Mouse (Mus musculus) mouse trophoblast stem cell (cell line): ENCODE results near the gene Tex14.
"Not testable (repeated sequence)": the region's sequence is repeated elsewhere in the genome, so short reads cannot be mapped to it uniquely, and the experiment has no call there.

Source experiments
- in situ Hi-C, 2 experiments: fragments of 300-500 bp; cut with MseI, MboI; formaldehyde crosslinking; loops; 2 replicates in 1 of 2; 3 replicates in 1 of 2; pipeline ENCODE4 v1.15.1; 2025

Gene Tex14

DNA sequence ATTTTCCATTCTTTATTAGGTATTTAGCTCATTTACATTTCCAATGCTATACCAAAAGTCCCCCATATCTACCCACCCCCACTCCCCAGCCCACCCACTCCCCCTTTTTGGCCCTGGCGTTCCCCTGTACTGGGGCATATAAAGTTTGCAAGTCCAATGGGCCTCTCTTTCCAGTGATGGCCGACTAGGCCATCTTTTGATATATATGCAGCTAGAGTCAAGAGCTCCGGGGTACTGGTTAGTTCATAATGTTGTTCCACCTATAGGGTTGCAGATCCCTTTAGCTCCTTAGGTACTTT is 66.8 kb downstream of the Tex14 start:
- in situ Hi-C loops = not testable (repeated sequence)

DNA sequence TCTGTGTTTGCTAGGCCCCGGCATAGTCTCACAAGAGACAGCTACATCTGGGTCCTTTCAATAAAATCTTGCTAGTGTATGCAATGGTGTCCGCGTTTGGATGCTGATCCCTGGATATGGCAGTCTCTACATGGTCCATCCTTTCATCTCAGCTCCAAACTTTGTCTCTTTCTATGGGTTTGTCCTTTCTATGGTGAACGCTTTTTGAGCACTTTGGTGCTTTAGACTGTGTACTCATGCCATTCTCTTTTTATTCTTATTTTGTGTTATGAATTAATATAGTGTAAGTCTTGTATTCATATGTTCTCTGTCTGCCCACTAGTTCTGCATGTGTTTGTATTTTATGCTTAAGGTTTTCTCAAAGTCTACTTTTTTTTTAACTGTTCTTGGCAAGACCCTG is 67.2 kb downstream of the Tex14 start:
- in situ Hi-C loops = not testable (repeated sequence)

DNA sequence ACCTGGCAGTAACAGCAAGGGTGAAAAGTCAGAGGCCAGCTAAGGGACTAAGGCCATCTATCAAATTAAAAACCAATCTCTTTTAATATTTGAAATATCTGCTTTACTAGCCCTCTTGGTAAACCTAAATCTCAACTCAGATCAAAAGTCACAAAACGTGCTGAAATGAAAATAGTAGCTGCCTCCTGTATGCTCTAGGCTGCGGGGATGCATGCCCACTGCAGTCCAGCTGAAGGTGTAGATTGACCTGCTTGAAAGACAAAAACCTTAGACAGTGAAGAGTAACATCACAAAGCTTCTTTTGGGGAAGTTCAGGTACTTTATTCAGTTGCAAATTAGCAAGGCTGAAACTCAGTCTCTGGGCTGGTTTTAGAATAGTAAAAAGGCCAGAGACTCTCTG is 74.3 kb downstream of the Tex14 start:
- in situ Hi-C loops = loop anchor here in 1 of 2 experiments (5.0 kb wide), 1 partner anchor 33 kb away; no protein-coding TSS in a partner anchor

DNA sequence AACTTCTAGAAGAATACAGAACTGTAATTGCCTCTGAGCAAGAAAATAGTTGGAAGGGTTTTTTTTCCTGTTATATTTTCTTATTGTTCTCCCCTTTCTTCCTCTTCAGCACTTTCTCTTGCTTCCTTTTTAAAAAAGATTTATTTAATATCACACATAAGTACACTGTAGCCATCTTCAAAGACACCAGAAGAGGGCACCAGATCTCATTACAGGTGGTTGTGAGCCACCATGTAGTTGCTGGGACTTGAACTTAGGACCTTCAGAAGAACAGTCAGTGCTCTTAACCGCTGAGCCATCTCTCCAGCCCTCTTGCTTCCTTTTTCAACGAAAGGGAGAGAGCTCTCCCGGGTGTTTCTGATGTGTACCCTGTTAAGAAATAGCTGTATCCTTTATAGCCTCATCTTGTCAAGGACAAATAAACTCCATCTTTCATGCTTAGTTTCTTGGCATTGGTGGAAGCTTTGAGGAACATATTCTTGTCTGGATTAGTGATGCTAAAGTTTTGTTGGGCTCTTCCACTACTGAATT is 79.0 kb downstream of the Tex14 start:
- in situ Hi-C loops = no loop called here

DNA sequence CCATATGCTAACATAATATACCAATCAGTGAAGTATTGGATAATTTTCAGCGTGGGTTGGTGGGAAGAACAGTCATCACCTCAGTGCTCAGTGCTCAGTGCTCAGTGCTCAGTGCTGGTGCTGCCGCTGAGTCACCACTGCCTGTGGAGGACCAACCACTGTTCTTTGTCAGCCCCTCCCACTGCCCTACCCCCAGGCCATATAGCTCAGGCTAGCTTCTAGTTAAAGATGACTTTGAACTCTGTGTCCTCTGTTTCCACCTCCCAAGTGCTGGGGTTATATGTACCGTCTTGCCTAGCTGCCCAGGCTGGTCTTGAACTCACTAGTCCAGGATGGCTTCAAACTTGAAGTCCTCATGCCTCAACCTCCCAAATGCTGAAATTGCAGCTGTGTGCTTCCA is 84.1 kb downstream of the Tex14 start:
- in situ Hi-C loops = no loop called here

DNA sequence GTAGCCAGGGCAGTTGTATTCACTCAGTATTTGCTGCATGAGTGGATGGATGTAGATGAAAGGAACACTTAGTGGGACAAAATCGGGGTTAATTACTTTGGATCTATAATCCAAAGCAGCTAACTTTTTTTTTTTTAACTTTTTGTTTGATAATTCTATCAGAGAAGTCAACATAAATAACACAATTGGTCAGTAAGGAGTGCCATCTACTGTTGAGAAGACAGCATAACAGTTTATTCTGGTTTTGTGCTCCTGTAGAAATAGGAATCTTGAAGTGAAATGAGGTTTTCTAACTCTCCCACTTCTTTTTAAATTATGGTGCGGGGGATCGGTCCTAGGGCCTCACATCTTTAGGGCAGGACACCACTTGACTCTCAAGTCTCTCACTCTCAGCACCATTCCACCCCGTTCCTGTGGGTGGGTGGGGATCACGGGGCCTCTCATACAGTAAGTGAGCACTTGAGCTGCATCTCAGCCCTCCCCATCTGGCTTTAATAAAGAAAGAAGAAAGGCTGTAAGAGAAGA is 99.9 kb downstream of the Tex14 start:
- in situ Hi-C loops = no loop called here

DNA sequence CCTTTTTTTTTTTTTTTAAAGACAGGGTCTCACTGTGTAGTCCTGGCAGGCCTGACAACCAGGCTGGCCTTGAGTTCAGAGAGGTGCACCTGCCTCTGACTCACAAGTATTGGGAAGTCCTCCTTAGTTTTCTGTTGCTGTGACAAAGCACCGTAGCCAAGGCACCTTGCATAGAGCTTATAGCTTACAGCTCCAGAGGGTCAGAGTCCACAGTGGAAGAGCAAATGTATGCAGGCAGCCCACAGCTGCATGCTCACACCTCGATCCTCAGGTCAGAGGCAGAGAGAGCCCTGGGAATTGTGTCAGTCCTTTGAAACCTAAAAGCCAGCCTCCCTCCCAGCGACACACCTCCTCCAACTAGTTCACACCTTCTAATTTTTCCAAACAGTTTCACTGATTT is 101.6 kb downstream of the Tex14 start:
- in situ Hi-C loops = no loop called here

DNA sequence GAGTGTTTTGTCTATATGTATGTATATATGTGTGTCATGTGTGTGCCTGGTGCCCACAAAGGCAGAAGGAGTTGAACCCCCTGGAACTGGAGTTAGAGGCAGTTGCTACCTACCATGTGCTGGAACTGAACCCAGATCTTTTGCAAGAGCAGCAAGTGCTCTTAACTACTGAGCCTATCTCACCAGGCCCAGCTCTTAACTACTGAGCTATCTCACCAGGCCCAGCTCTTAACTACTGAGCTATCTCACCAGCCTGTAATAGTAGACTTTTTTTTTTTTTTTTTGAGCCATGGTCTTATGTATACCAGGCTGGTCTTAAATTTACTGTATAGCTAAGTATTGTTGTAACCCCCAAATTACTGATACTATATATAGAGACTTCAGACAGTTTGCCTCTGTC is 102.2 kb downstream of the Tex14 start:
- in situ Hi-C loops = no loop called here

DNA sequence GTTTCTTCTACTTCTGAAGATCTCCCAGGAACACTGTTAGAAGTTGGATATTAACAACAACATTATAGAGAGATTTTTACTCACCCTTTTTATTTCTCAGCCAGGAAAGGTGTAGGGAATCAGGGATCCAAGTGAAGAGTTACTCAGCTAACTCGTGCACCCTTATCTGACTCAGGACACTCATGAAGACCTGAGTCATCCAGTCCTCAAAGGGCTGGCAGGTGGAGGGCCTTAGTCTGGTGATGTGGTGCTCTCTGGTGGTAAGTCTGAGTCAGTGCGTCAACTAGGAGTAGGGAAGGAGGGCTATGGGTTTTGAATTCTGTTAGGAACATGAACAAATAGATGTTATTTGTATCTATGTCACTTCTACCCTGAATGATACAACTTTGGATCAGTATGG is 114.4 kb downstream of the Tex14 start:
- in situ Hi-C loops = no loop called here

DNA sequence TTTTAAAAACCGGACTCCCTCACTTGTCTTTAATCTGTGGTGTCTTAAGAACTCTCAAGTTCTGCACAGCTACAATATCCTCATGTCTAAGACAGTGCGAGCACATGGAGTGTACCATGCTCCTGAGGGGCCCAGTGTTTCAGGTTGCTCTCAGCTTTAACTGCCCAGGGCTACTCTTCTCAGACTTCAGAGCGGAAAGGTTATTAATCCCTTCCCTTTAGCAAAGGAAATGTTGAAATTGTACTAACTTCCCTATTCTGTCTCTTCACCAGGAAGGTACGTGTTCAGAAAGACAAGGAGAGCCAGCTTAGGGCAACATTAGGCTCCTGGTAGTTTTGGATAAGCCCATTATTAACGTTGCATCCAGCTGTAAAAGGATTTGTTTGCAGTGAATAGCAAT is 118.6 kb downstream of the Tex14 start:
- in situ Hi-C loops = no loop called here

DNA sequence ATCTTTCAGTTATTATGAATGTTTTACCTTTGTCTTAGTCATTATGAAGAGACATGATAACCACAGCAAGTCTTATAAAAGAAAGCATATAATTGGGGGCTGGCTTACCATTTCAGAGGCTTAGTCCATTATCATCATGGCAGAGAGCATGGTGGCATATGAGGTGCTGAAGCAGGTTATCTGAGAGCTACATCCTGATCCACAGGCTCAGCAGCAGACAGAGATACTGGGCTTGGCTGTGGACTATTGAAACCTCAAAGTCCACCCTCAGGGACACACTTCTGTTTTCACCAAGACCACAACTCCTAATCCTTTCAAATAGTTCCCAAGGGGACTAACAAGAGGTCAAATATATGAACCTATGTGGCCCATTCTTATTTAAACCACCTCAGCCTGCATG is 119.1 kb downstream of the Tex14 start:
- in situ Hi-C loops = no loop called here

DNA sequence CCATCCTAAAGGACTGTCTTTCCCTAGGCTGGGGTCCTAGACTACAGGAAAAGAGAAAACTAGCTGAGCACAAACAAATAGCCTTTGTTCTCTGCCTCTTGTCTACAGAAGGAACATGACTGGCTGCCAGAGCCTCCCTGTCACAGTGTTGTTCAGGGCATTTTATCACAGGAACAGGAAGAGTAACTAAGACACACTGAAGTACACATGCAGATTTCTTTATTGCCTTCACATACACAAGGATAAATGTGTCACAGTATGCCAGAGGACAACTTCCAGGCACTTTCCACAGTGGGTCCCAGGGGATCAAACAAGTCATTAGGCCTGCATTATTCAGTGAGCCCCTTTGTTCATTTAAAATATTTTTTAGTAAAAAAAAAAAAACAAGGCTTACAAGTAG is 119.9 kb downstream of the Tex14 start:
- in situ Hi-C loops = no loop called here

DNA sequence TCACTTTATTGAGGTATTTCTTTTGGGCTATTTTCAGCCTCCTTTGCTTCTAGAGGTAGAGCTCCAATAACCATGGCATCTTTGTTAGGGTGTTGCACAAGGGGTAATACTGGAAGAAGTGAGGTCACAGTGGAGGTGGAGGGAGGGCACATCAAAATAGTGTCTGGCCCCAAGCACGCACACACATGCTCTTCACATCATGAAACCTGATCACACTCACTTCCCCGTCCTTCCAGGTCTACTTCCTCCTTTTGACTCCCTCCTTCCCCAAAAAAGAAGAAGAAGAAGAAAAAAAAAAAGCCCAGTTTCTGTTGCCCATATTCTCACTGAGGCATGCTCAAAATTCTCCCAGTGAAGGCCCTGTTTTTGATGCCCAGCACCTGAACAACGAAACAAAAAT is 122.5 kb downstream of the Tex14 start:
- in situ Hi-C loops = no loop called here

DNA sequence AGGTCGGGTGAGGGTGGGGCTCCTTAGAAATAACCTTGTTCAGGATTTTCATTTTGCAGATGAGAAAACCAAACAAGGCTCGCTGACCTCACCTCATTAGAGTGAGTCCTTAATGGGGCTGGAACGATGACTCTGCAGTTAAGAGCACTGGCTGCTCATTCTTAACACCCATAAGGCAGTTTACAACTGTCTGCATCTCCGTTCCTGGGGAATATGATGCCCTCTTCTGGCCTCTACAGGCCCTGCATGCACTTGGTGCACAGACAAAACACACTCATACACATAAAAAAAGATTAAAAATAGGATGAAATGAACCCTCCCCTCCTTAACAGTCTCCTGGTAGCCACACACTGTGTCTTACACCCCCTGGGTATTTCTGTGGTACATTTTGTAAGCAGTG is 123.1 kb downstream of the Tex14 start:
- in situ Hi-C loops = no loop called here

DNA sequence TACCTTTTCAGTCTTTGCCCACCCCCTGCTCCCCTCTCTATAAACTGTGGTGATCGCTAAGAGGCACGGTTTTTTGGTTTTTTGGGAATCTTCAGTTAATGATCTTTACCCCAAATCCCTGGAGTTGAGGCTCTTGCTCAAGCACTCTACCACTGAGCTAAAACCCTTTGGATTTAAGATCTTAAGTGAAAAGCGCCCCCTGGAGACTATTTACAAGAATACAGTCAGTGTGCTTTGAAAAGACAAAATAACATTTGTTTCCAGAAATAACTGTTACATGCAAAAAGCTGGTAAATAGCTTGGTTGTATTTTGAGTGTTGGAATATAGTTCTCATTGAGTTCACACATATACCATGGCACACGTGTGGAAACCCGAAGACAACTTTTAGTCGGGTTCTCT is 126.8 kb downstream of the Tex14 start:
- in situ Hi-C loops = no loop called here

DNA sequence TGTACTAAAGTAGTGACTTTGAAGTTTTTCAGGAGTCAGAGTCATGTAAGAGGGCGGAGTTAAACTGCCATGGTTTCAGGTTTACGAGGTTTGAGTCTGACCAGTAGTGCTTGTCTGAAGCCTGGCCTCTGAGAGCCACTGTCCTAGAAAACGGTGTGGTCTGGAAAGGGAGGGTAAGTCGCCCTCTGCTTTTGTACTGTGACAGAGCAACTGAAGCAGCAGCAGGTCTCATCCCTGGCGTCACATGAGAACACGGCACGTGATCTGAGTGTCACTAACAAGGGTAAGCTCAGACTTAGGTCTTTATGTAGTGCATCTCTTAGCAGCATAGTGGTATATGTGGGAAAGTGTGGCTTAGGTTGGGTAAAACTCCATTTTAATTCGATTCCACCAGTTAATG is 137.4 kb downstream of the Tex14 start:
- in situ Hi-C loops = no loop called here

DNA sequence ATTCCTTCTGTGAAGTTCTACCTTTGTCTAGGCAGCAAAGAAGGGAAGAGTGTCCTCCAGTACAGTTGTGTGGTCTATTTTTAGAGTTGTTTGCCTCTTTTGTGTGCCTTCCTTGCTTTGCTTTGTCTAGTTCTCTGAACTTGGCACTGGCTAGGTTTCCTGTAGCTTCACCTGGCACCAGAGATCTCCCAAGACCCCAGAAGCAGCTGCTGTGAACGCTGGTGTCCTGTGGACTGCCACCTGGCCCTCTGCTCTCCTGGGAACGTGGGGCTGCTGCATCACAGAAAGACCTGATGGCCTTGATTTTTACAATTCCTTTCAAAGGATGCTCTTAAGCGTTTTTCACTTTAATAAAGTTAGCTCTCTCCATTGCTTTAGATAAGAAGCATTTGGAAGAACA is 138.0 kb downstream of the Tex14 start:
- in situ Hi-C loops = no loop called here

DNA sequence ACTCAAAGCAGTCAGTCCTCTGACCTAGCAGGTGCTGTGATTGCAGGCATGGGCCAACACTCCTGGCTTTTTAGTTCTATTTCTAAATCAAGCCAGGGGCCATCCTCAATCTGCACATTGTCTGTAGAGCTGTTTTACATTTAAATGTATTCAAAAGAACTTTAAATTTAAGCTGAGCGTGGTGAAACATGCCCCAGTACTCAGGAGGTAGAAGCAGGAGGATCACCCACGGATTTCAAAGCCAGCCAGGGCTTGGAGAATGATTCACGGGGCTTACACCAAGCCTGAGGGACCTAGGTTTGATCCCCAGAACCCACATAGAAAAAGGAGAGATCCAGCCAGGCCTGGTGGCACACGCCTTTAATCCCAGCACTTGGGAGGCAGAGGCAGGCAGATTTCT is 148.5 kb downstream of the Tex14 start:
- in situ Hi-C loops = no loop called here

DNA sequence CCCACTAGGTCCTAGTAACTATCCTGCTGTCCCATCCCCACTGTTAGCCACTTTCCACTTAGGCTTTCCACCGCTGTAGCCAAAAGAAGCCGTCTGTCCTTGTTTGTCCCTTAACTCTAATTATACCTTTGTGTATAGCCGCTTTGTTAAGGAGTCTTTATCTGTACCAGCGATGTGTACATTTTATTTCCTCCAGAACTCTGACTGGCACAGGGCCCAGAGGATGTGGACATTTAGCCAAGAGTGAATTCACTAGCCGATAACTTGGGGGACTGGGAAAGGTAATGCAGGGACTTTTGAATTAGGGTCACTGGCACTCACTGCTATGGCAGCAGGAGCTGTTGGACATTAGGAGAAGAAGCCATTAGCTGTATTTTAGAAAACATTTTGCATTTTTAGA is 149.5 kb downstream of the Tex14 start:
- in situ Hi-C loops = no loop called here

DNA sequence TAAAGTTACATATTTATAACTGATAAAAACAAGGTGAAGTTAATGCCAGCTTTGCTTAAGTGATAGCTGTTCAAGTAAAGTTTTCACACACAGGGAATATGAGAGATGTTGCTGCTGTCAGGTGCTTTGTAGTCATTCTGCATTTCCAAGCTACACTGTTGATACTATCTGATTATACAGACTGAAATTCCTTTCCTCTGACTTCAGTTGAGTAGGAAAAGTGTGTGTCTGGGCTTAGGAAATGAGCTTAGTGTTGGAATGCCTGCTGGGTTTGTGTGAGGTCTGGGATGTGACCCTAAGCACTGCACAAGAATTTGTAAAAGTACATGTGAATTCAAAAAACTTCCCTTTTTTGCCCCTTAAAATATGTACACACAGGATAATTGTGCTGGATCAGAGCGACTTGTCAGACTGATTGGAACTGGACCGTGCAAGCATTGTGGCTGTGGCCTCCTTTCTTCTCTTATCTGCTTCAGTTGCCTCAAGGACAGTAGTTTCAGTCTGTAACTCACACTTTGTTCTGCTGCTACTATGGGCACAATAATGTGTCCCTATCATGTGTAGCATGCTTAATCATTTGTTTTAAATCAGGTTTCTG is 150.3 kb downstream of the Tex14 start:
- in situ Hi-C loops = no loop called here

DNA sequence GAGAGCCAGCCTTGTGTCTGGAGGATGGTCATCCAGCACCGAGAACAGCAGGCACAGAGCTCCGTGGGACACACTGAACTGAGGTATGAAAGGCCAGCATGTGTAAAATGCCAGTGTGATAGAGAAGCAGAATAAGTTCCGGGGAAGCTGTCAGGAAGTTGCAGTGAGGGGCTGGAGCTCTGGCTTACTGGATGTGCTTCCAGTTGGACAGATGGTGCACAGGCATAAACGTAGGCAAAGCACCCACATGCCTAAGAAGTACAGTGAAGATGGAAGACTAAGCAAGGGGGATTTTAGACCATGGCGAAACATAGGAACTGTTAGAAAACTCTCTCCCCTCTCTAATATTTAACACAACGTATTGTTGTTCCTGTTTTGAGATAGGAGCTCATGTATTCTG is 156.3 kb downstream of the Tex14 start:
- in situ Hi-C loops = no loop called here

DNA sequence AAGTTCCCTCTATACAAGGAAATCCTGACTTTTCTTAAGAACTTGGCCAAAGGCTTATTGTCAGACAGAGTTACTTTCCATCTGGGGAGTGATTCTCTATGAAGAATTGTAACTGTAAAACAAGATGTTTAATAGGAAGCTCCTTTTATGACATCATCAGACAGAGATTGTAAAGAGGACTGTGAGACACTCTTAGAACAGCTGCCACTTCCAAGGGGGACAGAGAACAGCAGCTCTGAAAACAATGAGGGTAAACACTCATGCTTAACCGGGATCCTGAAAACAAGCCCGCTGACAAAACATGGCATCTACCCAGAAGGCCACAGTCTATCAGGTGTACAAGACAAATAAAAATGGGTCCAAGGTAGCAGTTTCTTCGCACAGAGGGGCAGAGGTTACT is 161.6 kb downstream of the Tex14 start, which contains the start of gene Gm11492:
Gm11492 (plus strand) TSS at position 153 of the 400 bp plus-strand sequence.
- in situ Hi-C loops = no loop called here

DNA sequence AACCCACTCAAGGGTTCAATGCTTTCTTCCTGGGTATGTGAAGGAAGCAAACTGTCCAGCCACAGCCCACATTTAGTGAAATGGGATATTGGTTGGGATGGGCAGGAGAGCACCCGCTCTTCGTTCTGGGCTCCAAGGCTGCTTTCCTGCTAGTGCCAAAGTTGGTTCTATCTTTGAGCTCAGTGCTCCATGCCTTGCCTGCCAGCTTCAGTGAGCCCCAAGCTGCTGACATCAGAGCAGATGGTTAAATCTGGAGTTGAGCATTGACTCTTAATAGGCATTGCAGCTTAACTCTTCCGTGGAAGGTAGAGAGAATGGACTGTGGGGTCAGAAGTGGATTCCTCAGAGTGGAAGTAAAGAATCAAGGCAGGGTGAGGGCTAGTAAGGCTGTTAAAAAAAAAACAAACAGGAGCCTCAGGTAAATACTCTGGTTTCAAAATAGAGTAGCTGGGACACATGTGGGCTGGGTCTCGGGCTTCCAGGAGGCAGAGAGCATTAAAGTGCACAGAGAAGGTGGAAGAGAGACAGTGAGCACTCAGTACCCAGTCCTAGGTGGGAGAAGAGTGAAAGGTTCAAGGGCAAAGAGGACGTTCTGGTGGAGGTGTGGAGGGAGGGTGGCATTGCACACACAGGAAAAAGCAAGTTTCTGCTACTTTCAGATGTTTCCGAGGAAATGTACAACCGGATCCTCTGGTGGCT is 163.5 kb downstream of the Tex14 start, which contains the start of gene Sept4:
Sept4 (plus strand) TSS at position 649 of the 699 bp plus-strand sequence.
- in situ Hi-C loops = no loop called here
